Mouse (Mus musculus): Measurements from ENCODE around the gene Olfr659.

Gene Olfr659

GRCm38 (mm10) chr7:104666453-104666852 is at the start of gene Olfr659:
Olfr659 (plus strand) TSS chr7:104666753.
- no peak for DNase-seq

DNA sequence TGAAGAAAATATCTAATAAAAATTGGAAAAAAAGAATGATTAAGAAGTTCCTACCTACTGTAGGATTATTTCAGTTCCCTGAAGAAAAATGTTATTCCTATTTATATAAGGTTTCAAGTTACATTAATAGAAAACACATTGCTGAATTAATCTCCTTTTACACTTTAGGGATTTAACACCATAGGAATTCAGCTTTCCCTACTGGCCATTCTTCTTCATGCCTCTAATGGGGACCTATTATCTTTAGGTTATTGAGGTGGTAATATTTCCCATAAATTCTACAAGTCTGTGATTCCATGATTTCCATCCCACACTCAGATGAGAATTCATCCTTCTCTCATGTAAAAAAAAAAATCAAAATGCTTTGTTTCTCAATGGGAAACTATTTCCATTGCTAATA is 42.1 kb upstream of the Olfr659 start, which contains the start of gene Olfr657:
Olfr657 (plus strand) TSS at position 301 of the 400 bp plus-strand sequence.
- no peak for DNase-seq

DNA sequence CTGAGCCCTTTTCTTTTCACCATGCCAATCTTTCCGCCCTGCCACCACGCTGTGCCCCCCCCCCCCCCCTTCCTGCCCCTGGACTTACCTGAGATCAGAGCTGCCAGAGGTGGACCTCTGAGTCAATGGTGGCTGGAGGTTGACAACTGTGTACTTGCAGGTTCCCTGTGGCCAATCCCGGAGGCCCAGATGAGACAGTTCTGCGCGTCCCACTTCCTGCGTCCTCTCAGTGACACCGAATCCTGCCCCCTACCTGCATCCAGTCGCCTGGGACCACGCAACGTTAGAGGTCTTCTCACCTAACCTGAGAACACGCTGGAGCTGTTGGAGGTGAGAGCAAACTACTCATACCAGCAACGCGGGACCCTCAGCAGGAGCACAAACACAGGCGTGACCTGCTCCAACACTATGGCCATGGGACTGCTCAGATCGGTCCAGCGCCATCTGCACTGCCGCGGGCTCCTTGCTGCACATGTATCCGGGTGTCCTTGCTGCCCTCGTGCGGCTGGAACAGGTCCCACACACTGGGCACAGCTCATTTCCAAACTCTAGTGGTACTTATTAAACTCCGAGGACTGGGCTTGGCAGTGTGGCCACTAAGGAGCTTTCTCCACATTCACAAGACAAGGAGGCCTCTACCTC is 19.6 kb upstream of the Olfr659 start, which contains the start of gene Olfr658:
Olfr658 (minus strand) TSS at position 465 of the 642 bp plus-strand sequence.
- peak; percentile 28 for DNase-seq

DNA sequence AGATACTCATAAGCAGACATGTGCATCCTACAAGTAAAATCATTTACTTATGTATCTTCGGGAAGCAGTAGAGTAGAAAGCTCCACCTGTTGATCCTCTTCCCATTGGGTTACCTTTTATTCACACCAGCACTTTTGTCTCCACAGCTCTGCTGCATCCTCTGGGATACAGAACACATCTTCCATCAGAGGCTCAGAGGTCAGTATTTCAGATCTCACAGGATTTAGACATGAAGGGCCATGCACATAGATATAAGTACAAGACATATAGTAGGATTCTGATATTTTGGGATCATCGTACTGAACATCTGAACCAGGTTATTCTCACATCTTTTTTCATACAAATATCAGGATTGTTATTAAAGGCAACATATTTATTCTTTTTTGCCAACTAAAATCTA is 19.6 kb downstream of the Olfr659 start, which contains the start of gene Olfr661:
Olfr661 (plus strand) TSS at position 301 of the 400 bp plus-strand sequence.
- DNase-seq, result no peak

All from kidney, adult 9 months (tissue).